Mouse (Mus musculus) heart, postnatal 0 days (tissue): Measurements from ENCODE around the gene Wdr34.

ENCODE experiments used
- CTCF ChIP-seq: IDR thresholded peaks from 2 replicates; pipeline ENCODE4 v1.5.1; 2016; ENCODE audit warnings: antibody characterized with exemption, control low read depth, low read depth
- EP300 ChIP-seq: IDR thresholded peaks from 2 replicates; pipeline ENCODE4 v1.6.1; 2016; ENCODE audit warnings: antibody characterized with exemption, low read depth

DNA sequence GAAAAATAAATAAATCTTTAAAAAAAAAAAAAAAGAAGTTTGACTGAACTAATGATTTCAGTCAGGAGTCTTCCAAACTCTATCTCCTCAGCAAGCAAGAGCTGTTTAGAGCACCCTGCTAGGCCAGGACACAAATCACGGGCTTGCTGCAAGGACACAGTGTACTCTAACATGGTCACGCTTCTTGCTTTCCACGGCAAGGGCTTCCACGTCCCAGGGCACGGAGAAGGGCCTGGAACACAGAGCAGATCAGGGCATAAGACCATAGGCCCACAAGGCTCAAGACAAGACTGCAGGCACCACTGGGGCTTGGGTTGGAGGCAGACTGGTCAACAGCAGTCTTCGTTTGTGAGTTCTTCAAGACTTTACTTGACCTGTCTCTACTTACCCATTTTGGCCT lies 1.6 kb downstream of the Wdr34 start:
- TF ChIP-seq CTCF (no peak), EP300 (no peak)
